Mouse (Mus musculus): ENCODE measurements around the gene Rprml.

- no peak for TF ChIP-seq CTCF (IDR thresholded peaks at IDR 0.05; ENCODE audit: insufficient read depth, low read depth, low read length)
- TF ChIP-seq POLR2A (IDR thresholded peaks at IDR 0.05; ENCODE audit: insufficient read depth, low read depth, low read length): no peak
These were observed 39.1 kb downstream of the Rprml start for GRCm38 (mm10) chr11:103688271-103688979.

All from olfactory bulb, adult 2 months (tissue).